Mouse (Mus musculus) stomach, embryonic 14.5 days (tissue): Measurements from ENCODE around the gene Krtap5-4. TPM values are rescaled to one million over a fixed set of nuclear protein-coding genes. Genes with fewer than 3 reads are reported as not detected.
A peak's percentile ranks its signal among the peaks of the same experiment; 100 is the strongest.
"Not testable (repeated sequence)": the region's sequence is repeated elsewhere in the genome, so short reads cannot be mapped to it uniquely, and the experiment has no call there.

ENCODE experiments used
- ATAC-seq: fragments of 200-750 bp; cut with Nextera tagmentation; 2 replicates; pipeline ENCODE4 v1.8.0; 2017; ENCODE audit warnings: low read depth, moderate TSS enrichment; ENCODE audit not compliant: insufficient number of reproducible peaks, insufficient read depth, low FRiP score
- H3K27ac ChIP-seq: fragments of 300-500 bp; sonication (generic); 2 replicates; pipeline ENCODE4 v1.5.1; 2014; ENCODE audit warnings: mild to moderate bottlenecking, low read length, moderate library complexity, mixed read lengths
- H3K27me3 ChIP-seq: fragments of 300-500 bp; sonication (generic); 2 replicates; pipeline ENCODE4 v1.6.1; 2014; ENCODE audit warnings: low read length, control low read depth, mixed read lengths; ENCODE audit not compliant: control insufficient read depth, insufficient read depth
- H3K36me3 ChIP-seq: fragments of 300-500 bp; sonication (generic); 2 replicates; pipeline ENCODE4 v1.6.1; 2014; ENCODE audit warnings: mild to moderate bottlenecking, control low read depth, low read length, moderate library complexity, mixed read lengths; ENCODE audit not compliant: control insufficient read depth, insufficient read depth
- H3K4me1 ChIP-seq: fragments of 300-500 bp; sonication (generic); 2 replicates; pipeline ENCODE4 v1.6.1; 2014; ENCODE audit warnings: low read length, control low read depth, mixed read lengths; ENCODE audit not compliant: control insufficient read depth, insufficient read depth
- H3K4me2 ChIP-seq: fragments of 300-500 bp; sonication (generic); replicated peaks from 2 replicates; pipeline ENCODE4 v1.6.1; 2014; ENCODE audit warnings: low read depth, low read length, control low read depth
- H3K4me3 ChIP-seq: fragments of 300-500 bp; sonication (generic); 2 replicates; pipeline ENCODE4 v1.5.1; 2014; ENCODE audit warnings: low read depth, low read length, control low read depth
- H3K9ac ChIP-seq: fragments of 300-500 bp; sonication (generic); replicated peaks from 2 replicates; pipeline ENCODE4 v1.6.1; 2014; ENCODE audit warnings: low read depth, mild to moderate bottlenecking, control low read depth, low read length, moderate library complexity, mixed read lengths
- H3K9me3 ChIP-seq: fragments of 300-500 bp; sonication (generic); 2 replicates; pipeline ENCODE4 v1.6.1; 2016; ENCODE audit warnings: low read depth, low read length, control low read depth; ENCODE audit not compliant: control insufficient read depth
- WGBS: fragments of 180-500 bp; shearing (Covaris S2); extraction: QIAGEN DNeasy Blood & Tissue Kit; methylation state at CpG from one replicate; pipeline ENCODE4 v1.1.7; 2014; 5-methylcytosine and 5-hydroxymethylcytosine counted together
- polyA plus RNA-seq: library from polyadenylated mRNA; unstranded; fragments of >200 nt; fragmentation: Nextera tagmentation; extraction: Ambion mirVana; gene quantifications from 2 replicates; pipeline ENCODE4 v1.2.1, GENCODE M21; 2014

Krtap5-4 gene
- polyA plus RNA-seq, 1 experiment from 2014 or later, result not detected

- H3K36me3 ChIP-seq, result no peaks in the 10 kb centered on the region
- 29% methylated on average over 6 of the region's 6 CpGs for WGBS
- no peaks in the 10 kb centered on the region for H3K9me3 ChIP-seq
- H3K4me2 ChIP-seq, result no peak overlapping the region
- H3K4me1 ChIP-seq, result peaks cover 19% of the 10 kb centered on the region; the same call in 1 of the 2 replicates
- no peak overlapping the region for H3K4me3 ChIP-seq
- H3K27me3 ChIP-seq, result no peaks in the 10 kb centered on the region
- no peak for ATAC-seq
- no peak overlapping the region for H3K27ac ChIP-seq
- H3K9ac ChIP-seq, result no peak overlapping the region
These were observed 13.2 kb downstream of the Krtap5-4 start for GRCm38 (mm10) chr7:142316558-142316957.

DNA sequence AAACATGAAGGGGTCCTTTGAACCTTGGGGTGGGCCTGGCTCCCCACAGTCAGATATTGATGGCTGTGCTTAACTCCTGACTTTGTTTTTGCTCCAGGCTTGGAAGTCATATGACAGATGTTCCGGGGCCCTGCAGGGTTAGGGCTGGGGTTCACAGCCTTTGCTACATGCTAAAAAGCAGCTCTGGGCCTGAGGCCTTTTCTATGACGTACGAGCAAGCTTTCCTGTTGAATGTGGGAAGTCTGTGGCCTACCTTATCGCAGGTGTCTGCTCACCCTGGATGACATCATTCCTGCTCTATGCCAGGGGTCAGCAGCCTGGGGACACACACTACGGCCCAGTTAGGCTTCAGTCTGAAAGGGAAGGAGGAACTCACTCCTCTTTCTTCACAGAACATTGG is 13.9 kb downstream of the Krtap5-4 start:
- Histone ChIP-seq H3K4me2 (no peak overlapping the region), H3K27ac (no peak overlapping the region), H3K27me3 (no peaks in the 10 kb centered on the region), H3K9ac (no peak overlapping the region), H3K4me3 (no peak overlapping the region), H3K36me3 (no peaks in the 10 kb centered on the region), H3K4me1 (peaks cover 21% of the 10 kb centered on the region; the same call in 1 of the 2 replicates), H3K9me3 (no peaks in the 10 kb centered on the region)
- 46% methylated on average over 5 of the region's 5 CpGs for WGBS
- no peak for ATAC-seq

- peaks cover 24% of the 10 kb centered on the region; the same call in 1 of the 2 replicates for H3K4me1 ChIP-seq
- no peak overlapping the region for H3K9ac ChIP-seq
- H3K4me2 ChIP-seq, result no peak overlapping the region
- WGBS, result 77% methylated on average over 11 of the region's 11 CpGs
- H3K27me3 ChIP-seq, result no peaks in the 10 kb centered on the region
- no peak for ATAC-seq
- H3K27ac ChIP-seq, result peak overlapping the region; percentile 62; the same call in 1 of the 2 replicates
- H3K36me3 ChIP-seq, result no peaks in the 10 kb centered on the region
- no peaks in the 10 kb centered on the region for H3K9me3 ChIP-seq
- no peak overlapping the region for H3K4me3 ChIP-seq
These were observed 15.8 kb downstream of the Krtap5-4 start for GRCm38 (mm10) chr7:142319124-142319523.

DNA sequence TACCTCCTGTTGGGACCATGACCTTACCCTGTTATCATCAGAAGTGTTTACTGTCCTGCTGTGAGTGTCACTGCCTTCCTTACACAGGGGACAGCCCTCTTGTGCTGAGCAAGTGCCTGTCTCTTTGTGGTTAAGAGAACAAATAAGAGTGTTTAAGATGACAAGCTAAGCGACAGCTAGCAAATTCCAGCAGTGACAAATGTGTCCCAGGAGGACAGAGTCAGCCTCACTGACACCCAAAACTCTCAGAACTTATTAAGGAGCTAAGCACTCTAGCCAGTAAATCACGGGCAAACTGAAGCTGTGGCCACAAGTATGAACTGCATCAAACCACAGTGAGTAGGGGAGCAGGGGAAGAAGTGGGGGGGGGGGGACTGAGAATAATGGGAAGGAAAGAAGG is 17.6 kb downstream of the Krtap5-4 start:
- 18% methylated on average over 2 of the region's 2 CpGs for WGBS
- Histone ChIP-seq H3K4me2 (no peak overlapping the region), H3K27ac (peak overlapping the region; percentile 74), H3K4me3 (no peak overlapping the region), H3K27me3 (no peaks in the 10 kb centered on the region), H3K4me1 (peaks cover 24% of the 10 kb centered on the region; the same call in 1 of the 2 replicates), H3K9me3 (no peaks in the 10 kb centered on the region), H3K36me3 (no peaks in the 10 kb centered on the region), H3K9ac (no peak overlapping the region)
- ATAC-seq, result no peak

DNA sequence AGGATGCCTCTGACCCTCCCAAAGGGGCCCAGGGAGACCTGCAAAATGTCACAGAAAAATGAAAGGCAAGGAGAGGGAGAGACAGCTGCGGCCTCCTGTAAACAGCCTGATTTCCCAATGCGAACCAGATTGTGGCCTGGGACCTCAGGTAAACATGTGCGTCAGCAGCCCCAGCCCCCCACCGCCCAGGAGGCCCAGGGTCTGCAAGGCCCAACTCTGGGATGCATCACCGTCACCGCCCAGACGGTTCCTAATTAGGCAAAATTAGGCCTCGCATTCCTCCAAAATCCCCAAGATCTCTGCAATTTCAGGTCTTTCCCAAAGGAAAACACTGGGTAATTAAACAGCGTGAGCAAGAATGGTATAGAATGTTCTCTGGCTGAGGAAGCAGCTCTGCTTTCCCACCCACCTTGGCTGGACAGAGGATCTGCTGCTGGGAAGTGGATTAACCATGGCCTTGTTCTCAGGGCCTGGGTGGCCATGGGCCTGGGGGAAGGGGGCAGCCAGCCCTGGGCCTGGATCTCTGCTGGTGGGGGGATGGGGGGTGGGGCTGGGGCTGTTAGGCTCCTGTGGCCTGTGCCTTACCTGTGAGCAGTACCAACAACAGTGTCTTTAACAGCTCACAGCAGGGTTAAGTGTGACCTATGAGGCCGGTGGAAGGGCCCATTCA is 18.4 kb downstream of the Krtap5-4 start:
- peak overlapping the region; percentile 81 for H3K27ac ChIP-seq
- not testable (repeated sequence) for H3K9me3 ChIP-seq, H3K27me3 ChIP-seq, H3K9ac ChIP-seq, H3K4me3 ChIP-seq, H3K36me3 ChIP-seq, H3K4me2 ChIP-seq, ATAC-seq
- 46% methylated on average over 3 of the region's 10 CpGs for WGBS
- peaks cover 22% of the 10 kb centered on the region; the same call in 1 of the 2 replicates for H3K4me1 ChIP-seq

DNA sequence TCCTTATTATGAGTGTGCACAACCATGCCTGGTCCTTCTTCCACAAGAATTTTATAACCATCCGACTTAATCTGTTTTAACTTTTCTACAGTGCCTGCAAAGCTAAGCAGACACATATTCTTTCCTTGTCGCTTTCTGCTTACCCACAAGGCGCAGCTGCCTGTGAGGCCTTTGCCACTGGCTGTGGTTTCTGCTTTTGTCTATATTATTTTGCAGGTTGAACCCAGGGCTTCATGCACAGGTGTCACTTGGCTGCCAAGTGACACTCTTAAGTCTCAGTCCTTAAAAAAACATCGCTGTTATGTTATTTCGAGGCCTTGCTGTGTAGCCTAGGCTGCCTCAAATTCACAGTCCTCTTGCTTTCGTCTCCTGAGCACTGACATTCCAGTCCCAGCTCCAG is 19.3 kb downstream of the Krtap5-4 start:
- no peaks in the 10 kb centered on the region for H3K36me3 ChIP-seq
- H3K4me2 ChIP-seq, result no peak overlapping the region
- ATAC-seq, result no peak
- 80% methylated on average over 6 of the region's 6 CpGs for WGBS
- H3K4me3 ChIP-seq, result no peak overlapping the region
- H3K27ac ChIP-seq, result peak overlapping the region; percentile 81; the same call in 1 of the 2 replicates
- no peak overlapping the region for H3K9ac ChIP-seq
- peaks cover 20% of the 10 kb centered on the region; the same call in 1 of the 2 replicates for H3K4me1 ChIP-seq
- H3K27me3 ChIP-seq, result no peaks in the 10 kb centered on the region
- no peaks in the 10 kb centered on the region for H3K9me3 ChIP-seq

DNA sequence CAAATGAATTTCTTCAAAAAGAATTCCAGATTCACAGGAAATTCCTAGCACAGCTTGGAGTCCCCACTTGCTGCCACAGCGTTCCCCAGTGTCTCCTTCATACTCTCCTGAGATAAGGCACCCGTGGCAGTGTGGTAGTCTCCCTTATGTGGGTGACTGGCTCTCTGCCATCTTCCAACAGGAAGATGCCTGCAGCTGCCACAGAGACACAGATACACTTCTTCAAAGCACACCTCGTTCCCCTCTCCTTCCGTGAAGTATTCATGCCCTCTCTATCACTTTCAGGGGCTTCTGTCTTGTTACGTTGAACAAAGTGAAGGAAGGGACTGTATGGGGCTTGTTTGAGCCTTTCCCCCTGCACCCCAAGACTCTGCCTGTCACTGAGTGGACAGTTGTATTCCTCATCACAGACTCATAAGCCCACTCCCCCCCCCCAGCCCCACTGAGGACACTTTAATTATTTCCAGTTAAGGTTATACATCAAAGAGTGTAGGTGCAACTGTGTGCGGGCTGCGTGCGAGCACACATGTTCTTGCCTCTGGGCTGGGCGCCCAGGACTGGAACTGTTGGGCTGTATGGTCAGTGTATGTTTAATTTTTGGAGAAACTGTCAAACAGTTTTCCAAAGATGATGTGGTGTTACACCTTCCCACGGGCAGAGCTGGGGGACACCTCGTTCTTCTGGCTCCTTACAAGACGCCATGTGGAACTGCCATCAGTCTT is 20.2 kb downstream of the Krtap5-4 start:
- H3K9me3 ChIP-seq, result no peaks in the 10 kb centered on the region
- no peak overlapping the region for H3K9ac ChIP-seq
- H3K4me2 ChIP-seq, result no peak overlapping the region
- WGBS, result 62% methylated on average over 12 of the region's 12 CpGs
- no peaks in the 10 kb centered on the region for H3K27me3 ChIP-seq
- ATAC-seq, result peak; percentile 46; the same call in 1 of the 2 replicates
- H3K4me3 ChIP-seq, result no peak overlapping the region
- peak overlapping the region; percentile 85 for H3K27ac ChIP-seq
- H3K4me1 ChIP-seq, result peaks cover 20% of the 10 kb centered on the region; the same call in 1 of the 2 replicates
- H3K36me3 ChIP-seq, result no peaks in the 10 kb centered on the region

GRCm38 (mm10) chr7:142326714-142327445 is 23.5 kb downstream of the Krtap5-4 start:
- Histone ChIP-seq H3K9ac (no peak overlapping the region), H3K27ac (peak overlapping the region; percentile 89), H3K9me3 (no peaks in the 10 kb centered on the region), H3K36me3 (no peaks in the 10 kb centered on the region), H3K27me3 (no peaks in the 10 kb centered on the region), H3K4me1 (peaks cover 21% of the 10 kb centered on the region; the same call in 1 of the 2 replicates), H3K4me2 (no peak overlapping the region), H3K4me3 (no peak overlapping the region)
- no peak for ATAC-seq
- 23% methylated on average over 9 of the region's 9 CpGs for WGBS
